Mouse (Mus musculus) left cerebral cortex, adult 8-10 months (tissue): ENCODE results near the gene Wwox. TPM values are rescaled to one million over a fixed set of nuclear protein-coding genes. Genes with fewer than 3 reads are reported as not detected.

Experiments used
- DNase-seq, 2 experiments: peaks; one replicate each; pipeline ENCODE4 v3.0.0; 2022; ENCODE audit warnings: low spot score in 2 of 2
- total RNA-seq, 4 experiments: library from RNA; stranded (reverse); gene quantifications; 2 replicates each; pipeline ENCODE4 v1.2.4; 2022

The Wwox gene
- total RNA-seq, 4 experiments from 2014 or later: 18.8 to 21.0 (median 19.8) TPM

DNA sequence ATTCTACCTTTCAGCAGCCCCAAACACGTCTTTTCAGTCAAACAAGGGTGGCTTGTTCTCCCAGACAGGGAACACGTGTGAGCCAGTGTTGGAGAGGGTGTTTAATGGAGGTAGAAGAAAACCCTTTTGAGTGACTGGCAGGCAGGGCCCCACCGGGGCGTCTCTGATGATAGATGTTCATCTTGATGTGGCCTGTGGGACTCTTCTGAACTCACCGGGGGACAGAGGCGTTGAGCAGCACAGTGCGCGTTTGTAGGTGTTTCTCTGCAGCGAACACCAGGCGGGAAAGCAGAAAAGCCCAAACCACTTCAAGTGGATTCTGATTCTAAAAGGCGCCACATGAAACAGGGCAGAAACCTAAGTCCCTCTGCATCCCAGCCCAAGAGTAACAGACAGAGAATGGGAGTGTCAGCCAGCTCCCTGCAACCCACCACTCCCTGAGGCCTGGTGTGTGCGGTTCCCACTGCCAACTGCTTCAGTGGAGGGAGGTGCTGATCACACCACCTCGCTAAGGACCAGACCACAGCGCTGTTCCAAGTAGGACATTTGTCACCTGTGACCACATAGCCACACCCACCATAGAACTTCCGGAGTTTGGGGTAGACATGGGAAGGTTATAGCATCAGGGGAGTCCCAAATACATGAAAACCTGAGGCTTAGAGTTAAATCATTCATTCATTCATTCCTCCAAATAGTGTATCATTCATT lies 960.7 kb downstream of the Wwox start:
- DNase-seq: no peak

Other genes with a start within 250 kb of the Wwox start
- gene Vat1l, start 234.0 kb upstream of the Wwox start, total RNA-seq: 10 to 100 TPM; 44.4 to 61.3 (median 51.1) TPM
- not detected for gene Clec3a, start 21.6 kb upstream of the Wwox start, total RNA-seq